Mouse (Mus musculus) myocyte (in vitro differentiated cells): ENCODE measurements around the gene Speer4b.

Experiments used
- CEBPB ChIP-seq: IDR thresholded peaks from 2 replicates; pipeline ENCODE4 v1.6.1; 2011; ENCODE audit warnings: mild to moderate bottlenecking, moderate library complexity; ENCODE audit not compliant: poor library complexity, insufficient read depth, severe bottlenecking
- MAX ChIP-seq: IDR thresholded peaks from one replicate; pipeline ENCODE4 v1.6.1; 2011; ENCODE audit warnings: low read depth, mild to moderate bottlenecking, control low read depth
- MYOD1 ChIP-seq, 3 experiments: IDR thresholded peaks; one replicate each; pipeline ENCODE4 v1.6.1; 2011; ENCODE audit warnings: control low read depth in 2 of 3, low read depth in 2 of 3, mild to moderate bottlenecking in 2 of 3, moderate library complexity in 1 of 3; ENCODE audit not compliant: insufficient read length in 2 of 3, control insufficient read depth in 1 of 3
- MYOG ChIP-seq, 3 experiments: IDR thresholded peaks; one replicate each; pipeline ENCODE4 v1.6.1; 2011; ENCODE audit warnings: control low read depth in 2 of 3, low read depth in 2 of 3, mild to moderate bottlenecking in 2 of 3; ENCODE audit not compliant: insufficient read length in 2 of 3, control insufficient read depth in 1 of 3, insufficient read depth in 1 of 3
- POLR2A ChIP-seq: IDR thresholded peaks from one replicate; pipeline ENCODE4 v1.6.1; 2011; ENCODE audit warnings: low read depth, mild to moderate bottlenecking, control low read depth, moderate library complexity; ENCODE audit not compliant: insufficient read length
- REST ChIP-seq: IDR thresholded peaks from one replicate; pipeline ENCODE4 v1.6.1; 2011; ENCODE audit warnings: mild to moderate bottlenecking, control low read depth, moderate library complexity; ENCODE audit not compliant: insufficient read depth, insufficient read length
- SRF ChIP-seq: IDR thresholded peaks from one replicate; pipeline ENCODE4 v1.6.1; 2011; ENCODE audit warnings: low read depth; ENCODE audit not compliant: control insufficient read depth, insufficient read length
- TCF12 ChIP-seq: IDR thresholded peaks from one replicate; pipeline ENCODE4 v1.6.1; 2011; ENCODE audit warnings: mild to moderate bottlenecking, control low read depth; ENCODE audit not compliant: poor library complexity, insufficient read depth, severe bottlenecking
- USF1 ChIP-seq: IDR thresholded peaks from one replicate; pipeline ENCODE4 v1.6.1; 2011; ENCODE audit warnings: low read depth, mild to moderate bottlenecking, control low read depth, moderate library complexity

DNA sequence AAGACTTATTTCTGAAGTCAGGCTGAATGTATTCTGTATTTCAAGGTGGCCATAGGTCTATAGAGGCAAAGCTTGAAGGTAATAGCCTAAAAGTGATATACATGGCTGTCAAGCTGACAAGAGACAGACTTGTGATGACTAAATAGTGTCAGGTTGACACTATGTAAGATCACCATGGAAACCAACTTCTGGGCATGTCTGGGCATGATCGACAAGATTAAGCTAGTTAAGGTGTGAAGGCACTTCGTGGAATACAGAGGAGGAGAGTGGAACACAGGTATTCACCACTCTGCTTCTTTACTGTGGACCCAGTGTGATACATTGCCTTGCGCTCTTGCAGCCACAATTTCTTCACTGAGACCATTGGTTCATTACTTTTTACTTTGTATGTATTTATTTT, 46.9 kb downstream of the Speer4b start:
- TF ChIP-seq MYOG (IDR thresholded peaks at IDR 0.05; ENCODE audit: control insufficient read depth in 1 of 3, insufficient read depth in 1 of 3, insufficient read length in 2 of 3, low read depth in 2 of 3) (no peak), MYOD1 (IDR thresholded peaks at IDR 0.05; ENCODE audit: control insufficient read depth in 1 of 3, insufficient read length in 2 of 3, low read depth in 2 of 3) (no peak), MAX (no peak), CEBPB (no peak), POLR2A (no peak), USF1 (no peak), REST (no peak), TCF12 (no peak), SRF (no peak)
